Mouse (Mus musculus) mouse trophoblast stem cell (cell line): ENCODE measurements around the gene Esp38.
"Not testable (repeated sequence)": the region's sequence is repeated elsewhere in the genome, so short reads cannot be mapped to it uniquely, and the experiment has no call there.

ENCODE experiments used
- in situ Hi-C, 2 experiments: fragments of 300-500 bp; cut with MseI, MboI; formaldehyde crosslinking; loops; 2 replicates in 1 of 2; 3 replicates in 1 of 2; pipeline ENCODE4 v1.15.1; 2025

The Esp38 gene

DNA sequence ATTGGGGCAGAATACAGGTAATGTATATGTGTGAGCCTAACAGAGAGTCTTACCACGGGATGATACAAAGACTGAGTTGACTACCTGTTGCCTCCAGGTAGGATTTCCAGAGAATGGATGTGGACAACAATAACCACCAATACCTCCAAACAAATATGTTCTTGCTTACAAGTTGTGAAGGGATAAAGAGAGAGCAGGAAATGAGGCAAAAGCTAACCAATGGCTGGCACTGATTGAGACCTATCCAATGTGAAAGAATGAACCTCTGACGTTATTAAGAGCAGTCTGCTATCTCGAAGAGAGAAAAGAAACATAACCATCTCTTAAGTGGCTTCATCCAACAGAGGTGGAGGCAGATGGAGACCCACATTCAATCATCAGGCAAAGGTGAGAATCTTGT lies at the start of gene Esp38:
Gene Esp38, plus strand, starts transcription at position 301 of the 400 bp plus-strand sequence.
- in situ Hi-C loops: no loop called here

DNA sequence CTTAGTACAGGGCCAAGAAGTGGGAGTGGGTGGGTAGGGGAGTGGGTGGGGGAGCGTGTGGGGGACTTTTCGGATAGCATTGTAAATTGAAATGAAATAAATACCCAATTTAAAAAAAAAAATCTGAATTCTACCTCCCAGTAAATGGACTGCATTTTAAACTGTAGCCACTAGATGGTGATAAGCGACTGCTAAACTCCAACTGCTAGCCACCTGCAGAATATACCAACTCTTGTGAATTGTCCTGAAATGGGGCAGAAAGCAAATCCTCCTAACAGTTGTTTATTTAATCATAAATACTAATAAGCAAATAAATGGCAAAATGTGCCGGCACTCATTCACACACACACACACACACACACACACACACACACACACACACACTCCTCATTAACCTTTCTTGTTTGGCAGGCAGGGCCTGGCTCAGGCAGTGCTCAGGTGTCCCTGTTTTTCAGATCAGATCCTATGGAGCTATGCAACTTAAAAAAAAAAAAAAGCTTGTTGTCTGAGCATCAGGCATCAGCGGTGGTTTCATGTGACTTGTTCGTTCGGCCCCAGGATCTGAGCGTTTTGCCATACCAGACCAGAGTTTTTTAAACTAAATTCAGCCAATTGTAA lies 47.3 kb upstream of the Esp38 start:
- in situ Hi-C loops: not testable (repeated sequence)
